Mouse (Mus musculus): ENCODE measurements around the gene Zfp334.

DNA sequence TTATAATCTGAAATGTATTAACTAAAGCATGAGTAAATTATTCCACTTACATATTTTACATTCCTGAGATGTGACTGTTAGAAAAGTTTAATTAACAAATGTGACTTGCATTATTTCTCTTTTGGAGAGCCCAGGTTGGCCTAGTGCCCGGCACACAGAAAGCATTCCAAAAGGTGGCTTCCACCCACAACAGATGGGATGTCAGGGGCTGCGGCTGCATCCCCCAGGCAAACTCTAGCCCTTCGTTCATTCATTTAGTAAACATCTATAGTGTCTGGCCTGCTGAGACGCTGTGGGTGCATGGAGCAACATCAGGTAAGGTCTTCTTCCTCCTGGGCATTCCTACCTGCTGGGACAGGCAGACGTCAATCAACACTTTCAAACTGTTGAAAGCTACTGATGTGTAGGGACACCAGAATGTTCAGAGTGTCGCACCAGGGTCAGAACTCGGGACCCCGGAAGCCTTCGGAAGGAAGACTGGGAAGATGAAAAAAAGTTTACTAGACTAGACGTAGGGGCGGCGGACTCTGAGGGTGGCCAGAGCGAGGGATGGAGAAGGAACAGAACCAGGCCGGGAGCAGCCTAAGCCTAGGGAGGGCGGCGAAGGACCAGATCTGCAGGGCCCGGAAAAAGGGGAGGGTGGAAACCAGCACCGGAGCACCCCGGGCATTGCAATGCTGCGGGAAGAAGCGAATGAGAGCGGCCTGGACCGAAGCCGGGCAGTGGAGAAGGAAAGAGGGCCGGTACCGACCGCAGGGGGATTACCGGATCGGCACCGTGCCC is 62.3 kb downstream of the Zfp334 start:
- TF ChIP-seq CTCF (IDR thresholded peaks at IDR 0.05; ENCODE audit: low read depth, low read length), result no peak
- no peak for TF ChIP-seq GATA1 (IDR thresholded peaks at IDR 0.05; ENCODE audit: borderline replicate concordance, low read length)
- no peak for TF ChIP-seq POLR2AphosphoS5 (IDR thresholded peaks at IDR 0.05; ENCODE audit: insufficient replicate concordance, low read depth, low read length)
- TF ChIP-seq TAL1 (conservative IDR thresholded peaks at IDR 0.05; ENCODE audit: low read depth, low read length), result no peak
